Mouse (Mus musculus) lung, adult 2 months (tissue): ENCODE data around the gene Itpk1. TPM values are rescaled to one million over a fixed set of nuclear protein-coding genes. Genes with fewer than 3 reads are reported as not detected.

Experiments used
- DNase-seq: peaks from one replicate; pipeline ENCODE4 v3.0.0; 2022
- H3K4me1 ChIP-seq: fragments of 200-500 bp; 2 replicates; pipeline ENCODE4 v1.6.1; 2011; ENCODE audit warnings: low read length; ENCODE audit not compliant: control insufficient read depth, insufficient read depth
- H3K4me3 ChIP-seq: fragments of 200-500 bp; replicated peaks from 2 replicates; pipeline ENCODE3; 2011; ENCODE audit warnings: low read depth, mild to moderate bottlenecking, control low read depth, low read length; ENCODE audit errors: extremely low read depth
- CTCF ChIP-seq: fragments of 200-500 bp; IDR thresholded peaks from 2 replicates; pipeline ENCODE4 v1.5.1; 2011; ENCODE audit warnings: mild to moderate bottlenecking, low read length, control low read depth; ENCODE audit not compliant: insufficient read depth
- POLR2A ChIP-seq: fragments of 200-500 bp; IDR thresholded peaks from 2 replicates; pipeline ENCODE4 v1.6.1; 2011; ENCODE audit warnings: low read depth, mild to moderate bottlenecking, control low read depth, low read length, borderline replicate concordance; ENCODE audit errors: extremely low read depth
- WGBS: fragments of 180-500 bp; shearing (Covaris S2); methylation state at CpG from one replicate; pipeline ENCODE4 v1.1.7; 2018; 5-methylcytosine and 5-hydroxymethylcytosine counted together
- polyA plus RNA-seq: library from polyadenylated mRNA; depleted of rRNA; stranded (reverse); fragments of >200 nt; gene quantifications from 2 replicates; pipeline ENCODE4 v1.2.3, GENCODE M21; 2012

The Itpk1 gene
- polyA plus RNA-seq, 1 experiment: 26.3 TPM

DNA sequence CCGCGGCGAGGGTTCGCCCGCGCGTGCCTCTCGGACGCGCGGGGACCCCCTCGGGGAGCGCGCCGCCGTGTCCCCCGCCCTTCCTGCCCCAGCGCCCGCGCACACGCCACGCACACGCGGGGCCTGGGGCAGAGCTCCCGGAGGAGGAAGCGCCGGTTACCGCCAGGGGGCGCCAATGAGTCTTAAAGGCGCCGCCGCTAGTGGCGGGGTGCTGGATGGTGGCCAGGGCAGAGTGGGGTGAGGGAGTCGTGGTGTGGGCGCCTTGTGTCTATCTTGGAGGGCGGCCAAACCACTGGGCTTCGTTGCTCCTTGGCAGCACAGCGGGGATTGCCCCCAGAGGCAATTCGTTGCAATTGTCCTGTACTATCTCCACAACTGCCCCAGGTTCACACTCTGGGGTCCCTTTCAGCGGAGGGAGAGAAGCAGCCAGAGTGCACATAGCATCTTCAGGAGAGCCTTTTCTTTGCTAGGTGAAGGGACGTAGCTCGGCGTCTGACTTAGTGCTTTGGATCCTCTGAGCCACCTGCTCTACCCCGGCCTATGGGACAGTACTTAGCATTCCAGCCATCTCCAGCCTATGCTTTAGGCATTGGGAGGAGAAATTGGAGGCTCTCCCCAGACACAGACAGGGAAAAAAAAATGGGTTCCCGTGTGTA is 614 bp upstream of the Itpk1 start:
- 3% methylated on average over 45 of the region's 45 CpGs for WGBS
- Histone ChIP-seq H3K4me1 (peaks cover 11% of the 10 kb centered on the region; the same call in 1 of the 2 replicates), H3K4me3 (peak overlapping the region; percentile 66)
- peak; percentile 87 for DNase-seq
- peak; percentile 31; the same call in 1 of the 2 replicates for TF ChIP-seq CTCF
- no peak for TF ChIP-seq POLR2A

DNA sequence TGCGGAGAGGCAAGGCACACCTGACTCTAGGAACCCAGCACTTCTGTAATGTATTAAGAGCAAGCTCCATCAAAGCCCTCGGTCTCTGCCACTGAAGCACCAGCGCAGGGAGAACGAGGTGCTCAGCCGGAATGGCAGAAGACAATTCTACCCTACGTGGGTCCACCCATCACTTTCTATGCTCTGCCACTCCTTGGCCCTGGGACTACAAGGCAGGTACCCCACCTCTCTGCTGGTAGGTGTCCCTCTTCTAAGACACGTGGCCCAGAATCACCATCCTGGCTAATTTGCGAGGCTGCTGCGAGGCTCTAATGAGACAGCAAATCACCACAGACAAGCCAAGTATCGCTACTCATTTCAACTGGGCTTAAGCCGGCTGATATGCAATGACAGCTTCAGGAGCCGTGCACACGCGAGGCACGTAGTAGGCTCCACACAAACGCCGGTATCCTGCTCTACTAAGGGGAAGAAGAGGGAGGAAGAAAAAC is 765 bp downstream of the Itpk1 start:
- peaks cover 11% of the 10 kb centered on the region; the same call in 1 of the 2 replicates for H3K4me1 ChIP-seq
- TF ChIP-seq POLR2A: no peak
- TF ChIP-seq CTCF: no peak
- DNase-seq: no peak
- H3K4me3 ChIP-seq: peak overlapping the region; percentile 76
- 17% methylated on average over 17 of the region's 17 CpGs for WGBS

DNA sequence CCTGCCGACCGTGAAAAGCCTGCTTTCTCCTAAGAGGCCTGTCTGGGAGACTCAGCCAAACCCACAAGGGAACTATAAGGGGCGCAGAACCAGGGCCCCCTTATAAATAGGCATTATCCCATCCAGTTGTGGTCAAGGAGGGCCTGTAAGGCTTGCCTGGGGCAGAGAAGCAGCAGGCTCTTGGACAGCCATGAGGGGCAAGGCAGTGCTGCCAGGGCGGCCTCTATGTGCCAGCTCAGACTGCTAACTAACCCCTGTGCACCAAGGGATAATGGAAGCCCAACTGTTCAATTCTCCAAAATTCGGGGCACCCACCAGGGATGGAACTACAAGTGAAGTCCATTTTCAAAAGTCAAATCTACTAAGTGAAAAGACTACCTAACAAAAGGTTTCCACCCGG is 1.3 kb downstream of the Itpk1 start:
- DNase-seq: no peak
- H3K4me3 ChIP-seq: peak overlapping the region; percentile 4
- WGBS: 54% methylated on average over 6 of the region's 6 CpGs
- TF ChIP-seq CTCF: no peak
- no peak for TF ChIP-seq POLR2A
- H3K4me1 ChIP-seq: peaks cover 11% of the 10 kb centered on the region; the same call in 1 of the 2 replicates

DNA sequence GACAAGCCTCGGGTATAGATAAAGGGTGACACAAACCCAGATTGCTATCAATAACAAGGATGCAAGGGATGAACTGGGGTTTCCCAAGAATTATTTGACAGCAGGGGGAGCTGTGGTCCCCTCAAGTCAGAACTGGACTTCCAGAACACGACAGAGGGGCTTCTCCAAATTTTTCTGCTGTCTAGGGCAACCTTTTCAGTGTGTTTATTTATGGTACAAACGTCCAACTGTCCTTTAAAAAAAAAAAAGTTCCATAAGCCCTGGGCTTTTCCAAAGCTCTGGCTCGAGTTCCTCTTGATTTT is 1.7 kb downstream of the Itpk1 start:
- DNase-seq: no peak
- TF ChIP-seq CTCF (0 out of 2 replicates have a peak, but pooled peaks have one; percentile 17), POLR2A (no peak)
- peaks cover 11% of the 10 kb centered on the region; the same call in 1 of the 2 replicates for H3K4me1 ChIP-seq
- WGBS: 5% methylated on average over 4 of the region's 4 CpGs
- no peak overlapping the region for H3K4me3 ChIP-seq

DNA sequence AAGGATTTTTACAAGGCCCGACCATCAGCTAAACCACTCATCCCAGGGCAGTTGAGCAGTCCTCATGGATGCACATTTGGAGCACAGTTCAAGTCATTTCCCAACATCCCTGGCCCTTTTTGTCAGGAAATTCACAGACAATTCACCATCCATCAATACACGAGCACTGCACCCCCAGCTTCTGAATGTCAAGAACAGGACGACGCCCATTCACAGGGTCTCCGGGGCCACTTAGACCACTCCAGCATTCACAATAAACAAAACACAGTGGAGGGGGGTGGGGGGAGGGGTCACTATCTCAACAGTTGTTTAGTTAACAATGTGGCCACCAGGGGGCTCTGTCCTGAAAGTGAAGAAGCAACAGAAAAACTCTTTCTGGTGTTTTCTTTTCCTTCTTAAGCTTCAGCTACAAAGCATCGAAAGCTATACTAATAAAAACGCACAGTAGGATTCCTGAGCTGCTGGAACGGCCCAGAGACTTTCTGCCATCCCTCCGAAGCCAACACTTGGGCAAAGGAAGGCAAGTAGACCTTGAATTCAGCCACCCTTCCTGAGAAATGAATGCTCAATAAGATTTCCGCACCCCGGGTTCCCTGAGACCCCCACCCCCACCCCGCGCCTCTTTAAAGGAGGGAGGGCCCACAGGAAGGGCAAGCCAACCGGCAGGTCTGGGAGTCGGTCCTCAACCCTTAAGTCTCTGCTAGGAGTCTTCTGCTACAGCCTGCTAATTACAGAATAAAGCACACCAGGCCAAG is 2.2 kb downstream of the Itpk1 start:
- Histone ChIP-seq H3K4me1 (peaks cover 11% of the 10 kb centered on the region; the same call in 1 of the 2 replicates), H3K4me3 (peak overlapping the region; percentile 42)
- DNase-seq: peak; percentile 65
- 6% methylated on average over 15 of the region's 15 CpGs for WGBS
- TF ChIP-seq CTCF: no peak
- no peak for TF ChIP-seq POLR2A

DNA sequence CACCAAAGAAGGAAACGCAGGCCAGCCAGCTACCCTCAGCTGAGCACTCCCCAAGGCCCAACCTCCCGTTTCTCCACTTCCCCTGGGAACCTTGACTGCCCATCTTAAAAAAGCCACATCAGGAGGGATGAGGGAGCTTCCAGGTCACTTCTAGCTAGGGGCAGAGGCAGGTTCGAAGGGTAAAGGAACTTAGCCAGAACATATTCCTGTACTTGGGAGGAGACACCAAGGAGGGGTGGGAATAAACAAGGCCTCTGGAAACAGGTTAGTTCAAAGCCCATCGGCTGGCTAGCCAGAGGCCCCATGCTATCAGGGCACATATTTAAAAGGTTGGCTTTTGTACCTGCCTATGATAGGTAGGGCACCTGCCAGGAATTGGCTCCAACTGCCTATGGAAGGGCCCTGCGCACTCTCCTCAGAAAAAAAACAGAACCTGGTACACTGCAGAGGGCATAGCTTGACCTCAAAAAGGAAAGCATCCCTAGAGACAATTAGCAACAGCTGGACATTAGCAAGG is 3.0 kb downstream of the Itpk1 start:
- 82% methylated on average over 5 of the region's 5 CpGs for WGBS
- TF ChIP-seq CTCF: no peak
- TF ChIP-seq POLR2A: no peak
- H3K4me1 ChIP-seq: peaks cover 11% of the 10 kb centered on the region; the same call in 1 of the 2 replicates
- no peak for DNase-seq
- no peak overlapping the region for H3K4me3 ChIP-seq

DNA sequence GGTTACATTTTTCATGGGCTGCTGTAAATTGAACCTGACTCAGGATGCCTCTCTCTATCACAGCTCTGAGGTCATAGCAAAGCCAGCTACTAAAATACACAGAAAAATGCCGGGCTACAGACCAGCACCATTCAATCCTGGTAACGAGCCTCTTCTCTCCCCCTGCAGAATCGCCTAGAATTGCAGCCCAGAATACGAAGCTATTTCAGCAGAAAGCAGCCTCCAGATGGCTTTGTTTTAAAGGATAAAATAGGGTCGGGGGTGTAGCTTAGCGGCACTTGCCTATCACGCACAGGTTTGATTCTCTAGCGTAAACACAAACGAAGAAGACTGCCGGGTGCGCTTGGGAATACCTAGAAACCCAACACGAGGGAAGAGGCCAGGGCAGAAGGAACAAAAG is 4.3 kb downstream of the Itpk1 start:
- DNase-seq: no peak
- 75% methylated on average over 12 of the region's 12 CpGs for WGBS
- peaks cover 12% of the 10 kb centered on the region for H3K4me1 ChIP-seq
- no peak overlapping the region for H3K4me3 ChIP-seq
- TF ChIP-seq CTCF (no peak), POLR2A (no peak)

DNA sequence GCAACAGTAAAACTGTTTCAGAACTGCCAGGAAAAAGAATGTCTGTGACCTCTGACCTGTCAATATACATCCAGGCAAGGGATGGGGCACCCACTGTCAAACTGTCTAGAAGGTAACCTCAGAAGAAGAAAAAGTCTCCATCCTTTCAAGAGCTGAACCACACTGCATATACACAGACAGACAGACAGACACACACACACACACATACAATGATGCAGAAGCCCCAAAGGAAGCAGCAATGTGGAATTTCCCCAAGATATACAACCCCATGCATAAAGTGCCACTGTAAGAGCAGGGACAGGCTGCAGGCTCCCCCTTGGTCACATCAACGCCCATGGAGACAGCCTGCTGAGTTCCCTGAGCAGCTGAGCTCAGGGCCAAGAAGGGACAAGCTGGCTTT is 5.6 kb downstream of the Itpk1 start:
- Histone ChIP-seq H3K4me3 (no peak overlapping the region), H3K4me1 (peaks cover 12% of the 10 kb centered on the region)
- TF ChIP-seq CTCF (no peak), POLR2A (no peak)
- DNase-seq: no peak
- WGBS: 41% methylated on average over 1 of the region's 1 CpGs

DNA sequence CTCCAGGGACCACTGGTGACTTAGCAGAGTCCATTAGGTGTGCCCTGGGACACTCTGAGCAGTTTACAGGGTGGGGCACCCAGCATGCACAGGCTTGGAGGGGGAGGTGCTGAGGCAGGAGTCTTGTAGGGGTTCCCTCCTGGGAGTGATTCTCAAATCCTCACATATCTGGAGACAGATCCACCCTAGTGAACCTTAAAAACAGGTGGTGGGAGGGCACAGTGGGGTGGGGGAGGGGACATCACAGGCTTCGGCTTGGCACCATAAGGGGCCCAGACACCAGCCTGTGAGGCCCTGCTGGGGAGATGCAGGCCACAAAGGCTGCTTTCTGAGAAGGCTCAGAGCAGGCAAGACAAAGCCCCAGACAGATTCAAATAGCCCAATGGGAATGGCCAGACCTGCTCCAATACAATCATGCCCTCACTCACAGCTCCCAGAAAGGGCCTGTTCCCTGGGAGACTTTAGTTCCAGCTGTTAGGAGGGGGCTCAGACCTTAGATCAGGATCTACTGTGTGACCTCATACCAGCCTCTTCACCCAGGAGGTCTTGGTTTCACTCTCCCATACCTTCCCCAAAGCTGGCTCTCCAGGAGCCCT is 6.5 kb downstream of the Itpk1 start:
- 76% methylated on average over 1 of the region's 1 CpGs for WGBS
- TF ChIP-seq POLR2A (no peak), CTCF (no peak)
- no peak for DNase-seq
- H3K4me3 ChIP-seq: no peak overlapping the region
- H3K4me1 ChIP-seq: peaks cover 5% of the 10 kb centered on the region
